In genomic region chr2:167537476-167538297, GRCm38 (mm10) we compare ENCODE assay signal across 8 mouse cellular contexts. TPM values are rescaled to one million over a fixed set of nuclear protein-coding genes. Genes with fewer than 3 reads are reported as not detected.
DNase-seq lines count a peak whose midpoint lies in the region; ATAC-seq and TF ChIP-seq lines count a peak whose summit lies in the region.

Gene Snai1, plus strand, starts transcription at chr2:167538195.

- H3K4me3 ChIP-seq in G1E (ENCODE audit: low read depth, low read length), result peak within 1 kb of the TSS; percentile 37; the same call in 1 of the 2 replicates
- peak within 1 kb of the TSS; percentile 50 for H3K4me3 ChIP-seq in forebrain, embryonic 16.5 days (replicated peaks; ENCODE audit: low read length)
- H3K4me3 ChIP-seq in layer of hippocampus, adult 2 months, result peak within 1 kb of the TSS; percentile 54
- H3K4me3 ChIP-seq in lung, embryonic 14.5 days (ENCODE audit: low read depth, low read length), result peak within 1 kb of the TSS; percentile 58

- WGBS in forebrain, embryonic 16.5 days, result 1% methylated on average over 56 of the region's 58 CpGs
- WGBS in lung, embryonic 14.5 days, result under 1% methylated on average over 58 of the region's 58 CpGs

- peak; percentile 57 for DNase-seq in G1E (ENCODE audit: low spot score)
- peak; percentile 88 to 93 for DNase-seq in cerebellum, adult 18-20 months
- peak; percentile 93 for DNase-seq in heart, postnatal 36 days
- peak; percentile 67 to 74 for DNase-seq in layer of hippocampus, adult 2 months (ENCODE audit: low spot score in 2 of 2)
- peak; percentile 100 for DNase-seq in lung, embryonic 14.5 days
- DNase-seq in ovary, adult 18-20 months (ENCODE audit: low spot score), result peak; percentile 94
- peak; percentile 93 for DNase-seq in thymus, postnatal 0 days (ENCODE audit: low spot score)

- no peak within 1 kb of the TSS for H3K27ac ChIP-seq in forebrain, embryonic 16.5 days (ENCODE audit: low read length)
- no peak within 1 kb of the TSS for H3K27ac ChIP-seq in layer of hippocampus, adult 2 months
- H3K27ac ChIP-seq in lung, embryonic 14.5 days (ENCODE audit: low read depth), result peak within 1 kb of the TSS; percentile 98

- intact Hi-C loops in heart, postnatal 36 days (cut with DNase I), result loop anchor here (1.0 to 2.0 kb wide), 2 partner anchors 68 to 357 kb away; no protein-coding TSS in a partner anchor

- H3K9me3 ChIP-seq in G1E (replicated peaks), result no peaks in the 10 kb centered on the region
- no peaks in the 10 kb centered on the region for H3K9me3 ChIP-seq in forebrain, embryonic 16.5 days (ENCODE audit: control insufficient read depth, low read length)
- H3K9me3 ChIP-seq in lung, embryonic 14.5 days (ENCODE audit: low read depth, low read length), result no peaks in the 10 kb centered on the region

- H3K9ac ChIP-seq in forebrain, embryonic 16.5 days (replicated peaks; ENCODE audit: low read depth, low read length), result peak within 1 kb of the TSS; percentile 38
- H3K9ac ChIP-seq in lung, embryonic 14.5 days, result peak within 1 kb of the TSS; percentile 67

- no peaks in the 10 kb centered on the region for H3K36me3 ChIP-seq in G1E (replicated peaks)
- no peaks in the 10 kb centered on the region for H3K36me3 ChIP-seq in forebrain, embryonic 16.5 days (ENCODE audit: control insufficient read depth, insufficient read depth)
- H3K36me3 ChIP-seq in lung, embryonic 14.5 days (ENCODE audit: insufficient read depth), result peaks cover 43% of the 10 kb centered on the region

- peaks cover 49% of the 10 kb centered on the region for H3K27me3 ChIP-seq in G1E (ENCODE audit: insufficient read depth, low read length)
- peaks cover 36% of the 10 kb centered on the region for H3K27me3 ChIP-seq in forebrain, embryonic 16.5 days (replicated peaks; ENCODE audit: control insufficient read depth, insufficient read depth, low read length)
- peaks cover 12% of the 10 kb centered on the region; the same call in 1 of the 2 replicates for H3K27me3 ChIP-seq in lung, embryonic 14.5 days (ENCODE audit: insufficient read depth, low read length)

- no peak for ATAC-seq in G1E (ENCODE audit: extremely low read depth, insufficient number of reproducible peaks, low FRiP score, poor library complexity, severe bottlenecking)
- peak; percentile 97 for ATAC-seq in forebrain, embryonic 16.5 days
- peak; percentile 95 for ATAC-seq in lung, embryonic 14.5 days (ENCODE audit: insufficient read depth)

- peaks cover 7% of the 10 kb centered on the region; the same call in 1 of the 2 replicates for H3K4me1 ChIP-seq in G1E (ENCODE audit: insufficient read depth, low read depth, low read length)
- peaks cover 12% of the 10 kb centered on the region for H3K4me1 ChIP-seq in forebrain, embryonic 16.5 days (replicated peaks; ENCODE audit: control insufficient read depth, insufficient read depth, low read length)
- H3K4me1 ChIP-seq in lung, embryonic 14.5 days (ENCODE audit: insufficient read depth), result peaks cover 7% of the 10 kb centered on the region

- peak within 1 kb of the TSS; percentile 92 for H3K4me2 ChIP-seq in forebrain, embryonic 16.5 days (ENCODE audit: low read length)
- peak within 1 kb of the TSS; percentile 81 for H3K4me2 ChIP-seq in lung, embryonic 14.5 days

- TF ChIP-seq CTCF in G1E (IDR thresholded peaks at IDR 0.05; ENCODE audit: low read depth, low read length), result peak; percentile 30; the same call in 1 of the 2 replicates
- TF ChIP-seq CTCF in layer of hippocampus, adult 2 months (conservative IDR thresholded peaks at IDR 0.05), result peak; percentile 94
- TF ChIP-seq CTCF in lung, embryonic 14.5 days (IDR thresholded peaks at IDR 0.05; ENCODE audit: low read depth), result peak; percentile 73

RNA-seq across cellular contexts. Expression of gene Snai1, which starts in this region (rescaled TPM):
- total RNA-seq in G1E (2014; fragmentation: Nextera tagmentation) (not detected in 2 replicates), G1E (2017) (not detected in 2 replicates)
- polyA plus RNA-seq in G1E (2012), result not detected in 2 replicates
- polyA plus RNA-seq in forebrain, embryonic 16.5 days (2015; fragmentation: Nextera tagmentation; extraction: Ambion mirVana), result 4.3 and 4.4 TPM in 2 replicates
- 1 to 10 TPM; 1.5 to 2.0 TPM for total RNA-seq in heart, postnatal 36 days (2021)
- under 1 TPM; 0.64 to 0.82 TPM for total RNA-seq in layer of hippocampus, adult 2 months (2021)
- polyA plus RNA-seq in lung, embryonic 14.5 days (2014; fragmentation: Nextera tagmentation; extraction: Ambion mirVana), result 152 and 162 TPM in 2 replicates
- polyA plus RNA-seq in thymus, postnatal 0 days (2015; fragmentation: Nextera tagmentation; extraction: Ambion mirVana), result 2.6 and 3.6 TPM in 2 replicates

Comparison
In these comparisons a context has a peak if more than half of its experiments do, and no peak if none do; other contexts are left out.
1. RNA of gene Snai1 (polyA plus RNA-seq): 152 to 162 TPM in lung, embryonic 14.5 days; 4.3 to 4.4 TPM in forebrain, embryonic 16.5 days, 2.6 to 3.6 TPM in thymus, postnatal 0 days and not detected in G1E; every median in the first group is over 10 times any median in the second.
2. Peak in DNase-seq and H3K4me3 ChIP-seq in G1E; RNA of the gene not detected or under 1 TPM.
3. Peak in DNase-seq and H3K4me3 ChIP-seq in layer of hippocampus, adult 2 months; RNA of the gene not detected or under 1 TPM.
4. CTCF ChIP-seq: peak in every context shown above with its lines; median percentile 94 in layer of hippocampus, adult 2 months; 73 in lung, embryonic 14.5 days; 30 in G1E.
5. Peak in every context shown above with its lines, with median percentiles within 50 percentile points of each other: DNase-seq and H3K4me3 ChIP-seq.